Mouse (Mus musculus) liver, embryonic 16.5 days (tissue): ENCODE results near the gene Neurl3. TPM values are rescaled to one million over a fixed set of nuclear protein-coding genes. Genes with fewer than 3 reads are reported as not detected.

ENCODE experiments used
- ATAC-seq: fragments of 200-750 bp; cut with Nextera tagmentation; 2 replicates; pipeline ENCODE4 v1.8.0; 2017; ENCODE audit warnings: low read depth, mild to moderate bottlenecking, moderate number of reproducible peaks, moderate library complexity
- H3K27ac ChIP-seq: fragments of 300-500 bp; sonication (generic); 2 replicates; pipeline ENCODE4 v1.5.1; 2014; ENCODE audit warnings: mild to moderate bottlenecking, low read length
- H3K27me3 ChIP-seq: fragments of 300-500 bp; sonication (generic); 2 replicates; pipeline ENCODE4 v1.6.1; 2014; ENCODE audit warnings: low read depth, low read length, mixed read lengths; ENCODE audit not compliant: control insufficient read depth, insufficient read depth
- H3K36me3 ChIP-seq: fragments of 300-500 bp; sonication (generic); 2 replicates; pipeline ENCODE4 v1.6.1; 2014; ENCODE audit warnings: mild to moderate bottlenecking; ENCODE audit not compliant: control insufficient read depth, insufficient read depth
- H3K4me1 ChIP-seq: fragments of 300-500 bp; sonication (generic); 2 replicates; pipeline ENCODE4 v1.6.1; 2014; ENCODE audit warnings: low read depth, low read length, mixed read lengths; ENCODE audit not compliant: control insufficient read depth
- H3K4me2 ChIP-seq: fragments of 300-500 bp; sonication (generic); 2 replicates; pipeline ENCODE4 v1.6.1; 2014; ENCODE audit warnings: low read depth, low read length, mixed read lengths
- H3K4me3 ChIP-seq: fragments of 300-500 bp; sonication (generic); 2 replicates; pipeline ENCODE4 v1.5.1; 2014; ENCODE audit warnings: low read depth, mild to moderate bottlenecking, low read length
- H3K9ac ChIP-seq: fragments of 300-500 bp; sonication (generic); 2 replicates; pipeline ENCODE4 v1.6.1; 2014; ENCODE audit warnings: low read depth, low read length
- H3K9me3 ChIP-seq: fragments of 300-500 bp; sonication (generic); replicated peaks from 2 replicates; pipeline ENCODE4 v1.6.1; 2016; ENCODE audit warnings: low read length; ENCODE audit not compliant: control insufficient read depth
- WGBS: fragments of 180-500 bp; shearing (Covaris S2); extraction: QIAGEN DNeasy Blood & Tissue Kit; methylation state at CpG from one replicate; pipeline ENCODE4 v1.1.7; 2014; ENCODE audit not compliant: insufficient replicate concordance; 5-methylcytosine and 5-hydroxymethylcytosine counted together
- polyA plus RNA-seq: library from polyadenylated mRNA; unstranded; fragments of >200 nt; fragmentation: Nextera tagmentation; extraction: Ambion mirVana; gene quantifications from 2 replicates; pipeline ENCODE4 v1.2.1, GENCODE M21; 2015

Gene Neurl3
- polyA plus RNA-seq, 1 experiment from 2014 or later = 3.1 TPM

DNA sequence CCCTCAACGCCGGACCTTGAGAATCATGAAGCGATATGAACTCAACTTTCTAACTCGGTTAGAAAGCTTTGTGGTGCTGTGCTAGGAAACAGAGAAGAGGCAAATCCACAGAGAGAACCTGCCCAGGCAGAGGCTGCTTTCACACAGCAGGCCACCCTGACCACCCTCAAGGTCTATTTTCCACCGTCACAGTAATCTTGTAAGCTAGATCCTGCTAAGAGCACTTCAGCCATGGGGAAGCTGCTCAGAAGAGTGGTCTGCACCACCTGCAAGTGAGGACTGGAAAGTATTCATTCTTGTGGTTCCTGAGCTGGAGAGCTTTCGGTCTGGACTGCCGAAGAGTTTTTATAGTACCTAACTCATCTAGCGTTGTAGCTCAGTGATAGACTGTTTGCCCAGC, 27.8 kb upstream of the Neurl3 start:
- WGBS = 66% methylated on average over 8 of the region's 8 CpGs

DNA sequence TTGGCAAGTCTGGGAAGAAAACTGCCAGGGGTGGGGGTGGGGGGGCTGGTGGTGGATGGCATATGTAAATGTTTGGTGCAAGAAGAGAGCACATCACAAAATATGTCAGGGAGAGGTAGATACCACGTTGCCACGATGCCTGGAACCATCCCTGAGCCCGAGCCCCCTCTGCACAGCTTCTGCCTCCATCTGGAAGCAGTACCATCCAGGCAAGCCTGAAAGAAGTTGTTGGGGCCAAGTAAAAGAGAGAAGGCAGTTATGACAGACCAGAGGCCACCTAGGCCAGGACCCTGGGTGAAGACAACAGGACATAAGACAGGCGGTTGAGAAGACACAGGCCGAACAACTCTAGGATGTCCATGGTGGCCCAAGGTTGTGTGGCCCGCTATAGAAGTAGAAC, 26.0 kb upstream of the Neurl3 start:
- ATAC-seq = no peak
- Histone ChIP-seq H3K4me1 (no peaks in the 10 kb centered on the region; the same call in 1 of the 2 replicates), H3K36me3 (no peaks in the 10 kb centered on the region), H3K4me2 (no peak overlapping the region), H3K27me3 (peaks cover 48% of the 10 kb centered on the region), H3K9ac (no peak overlapping the region), H3K9me3 (no peaks in the 10 kb centered on the region), H3K27ac (no peak overlapping the region), H3K4me3 (no peak overlapping the region)
- WGBS = 71% methylated on average over 6 of the region's 6 CpGs

More for the DNA sequence above, 27.8 kb upstream of the Neurl3 start:
- ATAC-seq = no peak
- H3K27ac ChIP-seq = no peak overlapping the region
- H3K4me2 ChIP-seq = no peak overlapping the region
- H3K27me3 ChIP-seq = peaks cover 48% of the 10 kb centered on the region
- H3K36me3 ChIP-seq = no peaks in the 10 kb centered on the region
- H3K9me3 ChIP-seq = no peaks in the 10 kb centered on the region
- H3K4me3 ChIP-seq = no peak overlapping the region
- H3K9ac ChIP-seq = no peak overlapping the region
- H3K4me1 ChIP-seq = no peaks in the 10 kb centered on the region; the same call in 1 of the 2 replicates

- Histone ChIP-seq H3K9me3 (no peaks in the 10 kb centered on the region), H3K27me3 (peaks cover 48% of the 10 kb centered on the region), H3K36me3 (no peaks in the 10 kb centered on the region), H3K9ac (no peak overlapping the region), H3K4me1 (no peaks in the 10 kb centered on the region; the same call in 1 of the 2 replicates), H3K4me2 (no peak overlapping the region), H3K27ac (no peak overlapping the region; the same call in 1 of the 2 replicates), H3K4me3 (no peak overlapping the region)
- ATAC-seq = no peak
- 34% methylated on average over 2 of the region's 2 CpGs for WGBS
Observed at GRCm38 (mm10) chr1:36299676-36300075, 25.2 kb upstream of the Neurl3 start.

DNA sequence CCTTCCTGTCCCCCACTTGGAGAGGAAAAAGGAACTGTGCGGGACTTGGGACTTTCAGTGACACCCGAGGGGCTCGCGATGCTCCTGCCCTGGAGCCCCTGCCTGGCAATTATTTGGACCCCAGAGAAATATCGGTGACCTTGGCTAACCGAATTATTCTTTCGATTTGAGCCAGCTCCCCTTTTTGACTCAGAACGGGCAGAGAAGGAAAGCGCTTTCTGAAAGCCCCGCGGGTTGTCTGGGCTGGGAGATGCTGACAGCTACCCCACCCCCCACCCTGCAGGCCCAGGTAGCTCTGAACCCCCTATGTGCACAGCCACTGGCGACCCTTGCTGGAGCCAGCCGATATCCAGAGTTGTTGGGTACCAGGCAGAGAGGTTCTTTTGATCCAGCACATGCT, 24.6 kb upstream of the Neurl3 start:
- H3K36me3 ChIP-seq = no peaks in the 10 kb centered on the region
- no peak overlapping the region for H3K4me2 ChIP-seq
- H3K4me1 ChIP-seq = no peaks in the 10 kb centered on the region; the same call in 1 of the 2 replicates
- peaks cover 45% of the 10 kb centered on the region for H3K27me3 ChIP-seq
- 29% methylated on average over 13 of the region's 13 CpGs for WGBS
- H3K9ac ChIP-seq = no peak overlapping the region
- ATAC-seq = no peak
- no peaks in the 10 kb centered on the region for H3K9me3 ChIP-seq
- H3K4me3 ChIP-seq = no peak overlapping the region
- no peak overlapping the region for H3K27ac ChIP-seq

GRCm38 (mm10) chr1:36298107-36298506, 23.6 kb upstream of the Neurl3 start:
- Histone ChIP-seq H3K27me3 (peaks cover 36% of the 10 kb centered on the region), H3K9me3 (no peaks in the 10 kb centered on the region), H3K27ac (no peak overlapping the region), H3K4me3 (no peak overlapping the region), H3K9ac (no peak overlapping the region), H3K4me1 (no peaks in the 10 kb centered on the region; the same call in 1 of the 2 replicates), H3K36me3 (no peaks in the 10 kb centered on the region), H3K4me2 (no peak overlapping the region)
- WGBS = 48% methylated on average over 4 of the region's 4 CpGs
- no peak for ATAC-seq

DNA sequence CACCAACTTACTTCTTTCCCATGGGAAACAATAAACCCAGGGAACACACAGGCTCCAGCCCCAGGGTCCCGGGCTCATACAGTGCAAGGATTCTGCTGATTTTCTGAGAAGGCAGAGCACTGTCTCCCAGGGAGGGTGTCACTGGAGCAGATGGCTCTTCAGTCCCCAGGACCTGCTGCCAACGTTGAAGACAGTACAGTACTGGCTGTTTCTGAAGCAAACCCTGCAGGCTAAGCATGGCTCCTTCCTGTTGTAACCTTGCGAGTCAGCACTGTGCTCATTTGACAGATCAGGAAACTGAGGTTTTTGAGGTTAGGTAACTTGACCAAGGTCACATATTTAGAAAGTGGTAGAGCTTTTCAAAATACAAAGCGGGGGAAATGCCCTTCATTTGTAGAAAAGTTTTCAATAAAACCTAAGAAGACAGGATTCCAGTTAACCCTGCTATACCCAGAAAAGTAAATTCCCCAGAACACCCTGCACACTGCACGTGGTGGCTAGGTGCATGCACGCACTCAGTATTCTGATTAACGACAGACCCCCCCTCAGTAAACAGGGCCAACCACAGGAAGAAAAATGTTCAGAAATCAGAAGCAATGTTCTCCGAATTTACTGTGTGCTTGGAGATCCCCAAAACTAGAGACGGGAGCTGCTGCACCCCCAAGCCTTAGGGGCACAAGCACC, 22.1 kb upstream of the Neurl3 start:
- no peak for ATAC-seq
- Histone ChIP-seq H3K4me1 (no peaks in the 10 kb centered on the region), H3K36me3 (no peaks in the 10 kb centered on the region), H3K27me3 (peaks cover 33% of the 10 kb centered on the region), H3K4me3 (no peak overlapping the region), H3K4me2 (no peak overlapping the region; the same call in 1 of the 2 replicates), H3K9ac (no peak overlapping the region), H3K27ac (no peak overlapping the region), H3K9me3 (no peaks in the 10 kb centered on the region)
- WGBS = 13% methylated on average over 9 of the region's 9 CpGs

DNA sequence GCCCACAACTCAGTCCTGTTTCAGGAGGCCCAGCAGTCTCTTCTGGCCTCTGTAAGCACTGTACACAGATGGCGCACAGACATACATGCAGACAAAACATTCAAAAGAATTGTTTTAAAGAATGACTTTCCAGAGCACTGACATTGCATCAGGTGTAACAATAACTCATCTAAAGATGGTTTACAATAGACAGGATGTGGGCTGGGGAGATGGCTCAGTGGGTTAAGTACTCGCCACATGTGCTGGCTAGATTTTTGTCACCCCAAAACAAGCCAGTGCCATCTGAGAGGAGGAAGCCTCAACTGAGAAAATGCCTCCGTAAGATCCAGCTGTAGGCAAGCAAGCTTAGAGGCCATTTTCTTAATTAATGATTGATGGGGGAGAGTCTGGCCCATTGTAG, 19.9 kb upstream of the Neurl3 start:
- no peaks in the 10 kb centered on the region for H3K36me3 ChIP-seq
- H3K4me1 ChIP-seq = no peaks in the 10 kb centered on the region
- H3K27me3 ChIP-seq = peaks cover 14% of the 10 kb centered on the region
- WGBS = 51% methylated on average over 3 of the region's 3 CpGs
- no peak overlapping the region for H3K4me2 ChIP-seq
- H3K27ac ChIP-seq = no peak overlapping the region
- H3K9me3 ChIP-seq = no peaks in the 10 kb centered on the region
- no peak overlapping the region for H3K9ac ChIP-seq
- no peak overlapping the region for H3K4me3 ChIP-seq
- ATAC-seq = no peak

GRCm38 (mm10) chr1:36293470-36293869, 19.0 kb upstream of the Neurl3 start:
- peaks cover 5% of the 10 kb centered on the region for H3K27me3 ChIP-seq
- no peak overlapping the region for H3K9ac ChIP-seq
- no peak overlapping the region for H3K27ac ChIP-seq
- no peaks in the 10 kb centered on the region for H3K4me1 ChIP-seq
- ATAC-seq = no peak
- WGBS = 81% methylated on average over 8 of the region's 8 CpGs
- H3K36me3 ChIP-seq = no peaks in the 10 kb centered on the region
- no peaks in the 10 kb centered on the region for H3K9me3 ChIP-seq
- no peak overlapping the region for H3K4me2 ChIP-seq
- no peak overlapping the region for H3K4me3 ChIP-seq

GRCm38 (mm10) chr1:36281849-36282248, 7.4 kb upstream of the Neurl3 start:
- no peaks in the 10 kb centered on the region for H3K27me3 ChIP-seq
- H3K4me3 ChIP-seq = no peak overlapping the region
- H3K4me2 ChIP-seq = no peak overlapping the region
- H3K9me3 ChIP-seq = no peaks in the 10 kb centered on the region
- H3K9ac ChIP-seq = no peak overlapping the region
- 73% methylated on average over 6 of the region's 6 CpGs for WGBS
- H3K27ac ChIP-seq = no peak overlapping the region
- H3K36me3 ChIP-seq = no peaks in the 10 kb centered on the region
- no peak for ATAC-seq
- H3K4me1 ChIP-seq = no peaks in the 10 kb centered on the region
